Mouse (Mus musculus) liver (tissue): ENCODE results near the gene Vars2.

Experiments
- DNase-seq: peaks from one replicate; pipeline ENCODE4 v3.0.0-alpha.2; 2020; ENCODE audit warnings: mixed read lengths

Gene Vars2

GRCm38 (mm10) chr17:35617127-35617526 is 50.3 kb downstream of the Vars2 start:
- peak; percentile 18 for DNase-seq
